Mouse (Mus musculus) ovary, adult 18-20 months (tissue): ENCODE results near the gene Pdzd7.

Source experiments
- DNase-seq: peaks from one replicate; pipeline ENCODE4 v3.0.0; 2022; ENCODE audit warnings: low spot score, mixed read lengths

Pdzd7 gene

DNA sequence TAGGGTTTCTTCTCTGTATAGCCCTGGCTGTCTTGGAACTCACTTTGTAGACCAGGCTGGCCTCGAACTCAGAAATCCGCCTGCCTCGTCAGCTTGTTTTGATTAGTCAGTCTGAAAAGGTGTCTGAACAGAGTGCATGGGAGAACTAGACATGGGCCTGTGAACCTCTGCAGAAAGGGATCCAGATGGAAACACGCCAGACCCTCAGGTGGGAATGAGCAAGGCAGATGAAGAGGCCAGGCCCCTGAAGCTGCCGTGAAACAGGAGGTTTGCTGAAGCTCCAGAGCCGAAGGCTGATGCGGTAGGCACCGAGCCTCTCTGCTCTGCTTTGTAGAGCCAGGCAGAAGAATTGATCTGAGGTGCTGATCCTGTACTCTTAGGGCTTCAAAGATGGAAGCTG is 33.3 kb downstream of the Pdzd7 start:
- no peak for DNase-seq

DNA sequence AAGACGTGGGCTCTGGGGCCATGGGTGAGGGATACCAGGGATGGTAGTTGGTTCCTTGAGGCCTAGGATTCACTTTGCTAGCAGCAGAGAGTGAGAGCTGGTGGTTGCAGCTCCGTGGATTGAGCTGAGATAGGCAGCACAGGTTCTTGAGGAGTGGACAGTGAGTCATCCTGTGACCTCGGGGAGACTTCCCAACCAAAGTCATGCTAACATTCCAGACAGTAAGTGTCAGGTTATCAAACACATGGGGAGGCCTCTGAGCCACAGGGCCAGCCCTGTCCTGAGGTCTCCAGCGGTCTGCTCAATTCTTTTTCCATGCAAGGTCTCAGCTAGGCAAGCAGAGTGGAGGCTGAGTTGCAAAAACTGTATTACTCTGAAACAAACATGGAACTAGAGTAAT is 34.9 kb downstream of the Pdzd7 start:
- no peak for DNase-seq

DNA sequence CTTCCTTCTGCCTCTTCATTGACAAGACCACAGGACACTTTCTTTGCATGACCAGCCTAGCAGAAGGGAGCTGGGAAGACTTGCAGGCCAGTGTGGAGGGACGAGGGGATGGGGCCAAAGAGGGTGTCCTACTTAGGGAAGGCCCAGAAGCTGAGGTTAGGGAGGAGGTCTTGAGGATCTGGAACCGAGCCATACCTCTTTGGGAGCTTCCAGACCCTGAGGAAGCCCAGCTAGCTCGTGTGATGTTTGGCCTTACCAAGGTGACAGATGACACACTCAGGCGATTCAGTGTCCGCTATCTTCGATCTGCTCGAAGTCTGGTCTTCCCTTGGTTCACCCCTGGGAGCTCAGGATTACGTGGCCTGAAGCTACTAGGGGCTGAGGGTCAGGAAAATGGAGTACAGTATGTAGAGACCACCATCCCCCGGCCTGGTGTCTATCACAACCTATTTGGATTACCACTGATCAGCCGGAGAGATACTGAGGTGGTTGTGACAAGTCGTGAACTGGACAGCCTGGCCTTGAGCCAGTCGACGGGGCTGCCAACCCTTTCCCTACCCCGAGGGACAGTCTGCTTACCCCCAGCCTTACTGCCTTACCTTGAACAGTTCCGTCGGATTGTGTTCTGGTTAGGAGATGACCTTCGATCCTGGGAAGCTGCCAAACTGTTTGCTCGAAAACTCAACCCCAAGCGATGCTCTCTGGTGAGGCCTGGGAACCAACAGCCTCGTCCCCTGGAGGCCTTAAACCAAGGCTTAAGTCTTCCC is 37.9 kb downstream of the Pdzd7 start:
- no peak for DNase-seq

DNA sequence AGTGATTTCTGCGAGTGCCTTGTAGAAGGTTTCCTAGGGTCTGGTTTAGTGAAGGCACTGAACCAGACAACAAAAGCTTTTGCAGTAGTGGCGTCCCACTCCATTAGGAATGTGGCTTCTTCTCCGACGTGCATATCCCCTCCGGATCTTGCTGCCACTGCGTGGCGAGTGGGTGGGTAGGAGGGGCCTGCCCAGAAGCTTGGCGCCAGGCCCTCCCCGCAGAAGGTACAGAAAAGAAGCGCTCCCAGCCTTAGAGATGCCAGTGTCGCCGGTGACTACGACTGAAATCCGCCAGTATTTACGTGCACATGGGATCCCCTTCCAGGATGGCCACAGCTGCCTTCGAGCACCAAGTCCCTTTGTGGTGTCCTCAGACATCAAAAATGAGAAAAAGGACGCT is 38.5 kb downstream of the Pdzd7 start:
- no peak for DNase-seq

DNA sequence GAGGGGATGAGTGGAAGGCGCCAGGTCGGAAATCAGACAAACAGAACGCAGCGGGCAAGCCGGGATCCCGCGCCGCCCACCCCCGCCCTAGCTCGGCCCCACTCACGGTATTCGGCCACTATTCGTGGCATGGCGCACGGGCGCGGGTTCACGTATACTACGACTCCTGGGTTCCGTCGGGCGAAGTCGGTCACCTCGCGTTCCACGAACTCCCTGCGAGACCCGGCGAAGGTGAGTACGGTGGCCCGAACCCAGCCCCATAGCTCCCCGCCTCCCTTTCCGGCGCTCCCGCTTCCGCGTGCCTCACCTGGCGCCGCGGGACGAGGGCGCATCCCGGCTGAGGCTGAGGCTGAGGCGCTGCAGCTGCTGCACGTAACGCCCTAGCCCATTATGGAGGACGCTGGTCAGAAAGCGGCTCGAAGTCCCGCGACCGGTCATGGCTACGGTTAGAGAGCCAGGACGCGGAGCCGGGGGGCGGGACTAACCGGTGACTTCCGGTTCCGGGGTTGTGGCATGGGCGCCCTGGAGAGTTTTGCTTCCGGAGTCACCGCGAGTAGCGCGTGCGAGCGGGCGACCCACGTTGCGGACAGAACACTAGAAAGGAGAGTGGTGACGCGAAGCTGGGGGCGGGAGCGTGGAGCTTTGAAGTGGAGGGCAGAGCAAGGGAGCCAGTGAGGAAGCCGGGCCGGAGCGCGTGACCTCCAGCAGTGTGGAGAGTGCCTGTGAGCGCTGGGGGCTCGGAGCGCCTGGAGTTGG is 39.4 kb downstream of the Pdzd7 start, which contains the start of gene Mrpl43:
Mrpl43 (minus strand) TSS at position 486 of the 756 bp plus-strand sequence.
- DNase-seq: peak; percentile 90

DNA sequence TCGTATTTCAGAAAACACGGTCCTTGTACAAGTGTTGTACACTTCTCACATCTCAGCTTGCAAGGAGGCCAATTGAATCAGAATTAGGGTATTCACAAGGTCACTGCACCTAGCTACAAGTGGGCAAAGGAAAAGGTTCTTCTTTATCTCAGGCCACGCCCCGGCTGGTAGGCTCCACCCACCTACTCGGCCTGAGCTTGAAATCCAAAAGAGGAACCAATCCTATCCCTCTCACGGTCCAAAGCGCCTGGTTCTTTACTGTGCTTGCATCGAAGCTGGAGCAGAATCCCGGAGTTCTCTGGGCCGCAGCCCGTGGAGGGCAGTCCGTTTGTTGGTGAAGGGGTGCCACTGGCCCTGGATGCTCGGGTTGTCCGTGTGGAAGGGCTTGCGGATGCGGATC is 40.1 kb downstream of the Pdzd7 start, which contains the start of gene Twnk:
Twnk (plus strand) TSS at position 220 of the 400 bp plus-strand sequence.
- DNase-seq: no peak

DNA sequence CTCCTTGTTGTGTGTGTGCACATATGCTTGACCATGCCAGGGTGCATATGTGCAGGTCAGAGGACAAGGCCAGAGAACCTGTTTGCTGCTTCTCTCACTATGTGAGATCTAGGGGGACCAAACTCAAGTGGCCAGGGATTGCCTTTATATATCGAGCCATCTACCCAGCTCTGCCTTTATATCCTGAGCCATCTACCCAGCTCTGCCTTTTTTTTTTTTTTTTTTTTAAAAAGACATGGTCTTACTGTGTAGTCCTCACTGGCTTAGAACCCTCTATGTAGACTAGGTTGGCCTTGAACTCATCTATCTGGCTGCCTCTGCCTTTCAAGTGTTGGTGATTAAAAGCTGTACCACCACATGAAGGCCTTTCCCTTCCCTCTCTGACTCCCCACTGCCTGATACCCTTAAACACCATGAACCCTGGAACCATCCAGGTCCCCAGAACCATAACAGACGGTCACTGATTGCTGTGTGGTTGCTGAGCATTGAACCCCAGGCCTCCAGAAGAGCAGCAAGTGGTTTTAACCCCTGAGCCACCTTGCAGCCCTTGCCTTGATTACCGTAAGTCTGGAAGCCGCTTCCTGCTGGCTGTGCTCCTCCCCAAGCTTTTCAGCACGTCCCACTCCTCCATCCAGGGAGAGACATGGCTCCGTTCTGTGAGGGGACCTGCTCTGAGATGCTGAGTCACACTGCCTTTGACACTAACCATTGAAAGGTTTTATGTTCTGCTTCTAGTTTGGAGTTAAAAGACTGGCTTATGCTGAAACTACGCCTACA is 41.6 kb downstream of the Pdzd7 start:
- no peak for DNase-seq

DNA sequence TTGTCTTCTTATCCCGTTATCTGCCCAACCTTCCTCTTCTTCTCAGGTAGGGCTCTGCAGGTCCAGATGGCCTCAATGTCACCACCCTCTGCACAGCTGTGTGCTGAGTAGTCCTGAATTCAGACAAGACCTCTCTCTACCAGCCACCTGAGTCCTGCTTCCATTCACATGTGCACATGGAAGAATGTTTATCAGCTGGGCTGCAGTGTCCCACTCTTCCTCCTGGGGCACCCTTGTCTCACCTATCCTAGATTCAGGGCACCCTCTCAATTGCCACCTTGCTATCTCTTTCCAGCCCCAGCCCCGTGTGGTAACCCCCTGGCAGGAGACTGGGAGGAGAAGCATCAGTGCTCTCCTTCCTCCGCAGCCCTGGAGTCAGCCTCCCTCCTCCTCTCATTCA is 43.2 kb downstream of the Pdzd7 start:
- DNase-seq: no peak

DNA sequence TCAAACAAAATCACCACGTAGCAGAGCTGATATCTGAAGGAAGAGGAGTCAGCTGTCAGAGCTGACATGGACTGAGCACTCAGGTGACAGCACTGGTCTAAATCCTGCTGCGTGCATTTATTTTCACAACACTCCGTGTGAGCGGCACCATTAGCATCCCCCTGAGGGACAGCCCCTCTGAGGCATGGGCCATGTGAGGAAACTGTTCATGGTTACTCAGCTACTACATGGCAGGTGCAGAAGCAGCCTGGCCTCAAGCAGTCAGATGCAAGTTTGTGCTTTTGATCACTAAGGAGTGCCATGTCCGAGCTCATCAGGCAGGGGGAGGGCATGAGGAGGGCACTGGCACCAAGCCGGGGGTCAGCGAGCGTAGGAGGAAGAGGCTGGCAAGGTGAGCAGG is 45.9 kb downstream of the Pdzd7 start:
- no peak for DNase-seq

DNA sequence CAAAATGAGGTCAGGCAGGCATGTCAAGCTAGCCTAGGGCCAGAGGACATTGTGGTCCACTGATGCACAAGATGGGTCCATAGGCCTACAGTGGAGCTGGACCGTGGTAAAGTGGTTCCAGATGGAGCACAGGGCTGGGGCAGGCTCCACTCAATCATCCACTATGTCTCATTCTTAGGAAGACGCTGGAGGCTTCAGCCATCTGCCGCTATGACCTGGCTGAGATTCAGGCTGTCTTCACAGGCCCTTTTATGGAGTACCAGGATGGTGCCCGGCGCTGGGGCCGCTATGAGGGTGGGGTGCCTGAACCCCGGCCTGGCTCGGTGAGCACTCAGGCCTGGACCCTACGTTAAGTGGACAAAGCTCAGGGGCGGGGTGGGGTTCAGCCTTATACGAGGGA is 47.7 kb downstream of the Pdzd7 start:
- no peak for DNase-seq

DNA sequence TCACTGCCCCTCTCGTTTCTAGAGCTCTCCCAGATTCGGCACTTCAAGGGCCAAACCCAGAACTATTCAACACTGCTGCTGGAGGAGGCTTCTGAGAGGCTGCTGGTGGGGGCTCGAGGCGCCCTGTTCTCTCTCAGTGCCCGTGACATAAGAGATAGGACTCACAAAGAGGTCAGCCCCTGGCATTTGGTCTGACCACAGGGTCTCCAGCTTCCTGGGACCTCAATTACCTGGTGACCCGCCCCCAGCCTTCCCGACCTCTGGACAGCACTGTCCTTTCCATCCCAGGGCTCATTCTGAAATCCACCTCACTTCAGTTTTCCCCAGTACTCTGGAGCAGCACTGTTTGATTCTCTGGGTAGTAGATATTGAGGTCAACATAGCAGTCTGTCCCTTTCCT is 52.8 kb downstream of the Pdzd7 start:
- no peak for DNase-seq

DNA sequence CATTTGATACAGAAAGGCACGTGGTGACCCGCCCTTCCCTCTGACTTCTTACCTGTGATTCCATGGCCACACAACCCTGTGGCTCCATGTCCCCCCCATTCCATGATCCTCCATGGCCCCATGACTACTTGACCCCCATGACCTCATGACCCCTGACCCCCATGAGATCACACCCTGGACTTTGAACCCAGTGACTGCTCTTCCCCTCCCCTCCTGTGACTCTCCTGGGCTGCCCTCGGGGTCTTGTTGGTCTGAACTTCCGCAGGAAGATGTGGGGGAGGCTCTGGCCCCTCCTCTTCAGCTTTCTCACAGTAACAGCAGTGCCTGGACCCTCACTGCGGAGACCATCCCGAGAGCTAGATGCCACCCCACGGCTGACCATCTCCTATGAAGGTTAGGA is 53.3 kb downstream of the Pdzd7 start:
- DNase-seq: no peak

DNA sequence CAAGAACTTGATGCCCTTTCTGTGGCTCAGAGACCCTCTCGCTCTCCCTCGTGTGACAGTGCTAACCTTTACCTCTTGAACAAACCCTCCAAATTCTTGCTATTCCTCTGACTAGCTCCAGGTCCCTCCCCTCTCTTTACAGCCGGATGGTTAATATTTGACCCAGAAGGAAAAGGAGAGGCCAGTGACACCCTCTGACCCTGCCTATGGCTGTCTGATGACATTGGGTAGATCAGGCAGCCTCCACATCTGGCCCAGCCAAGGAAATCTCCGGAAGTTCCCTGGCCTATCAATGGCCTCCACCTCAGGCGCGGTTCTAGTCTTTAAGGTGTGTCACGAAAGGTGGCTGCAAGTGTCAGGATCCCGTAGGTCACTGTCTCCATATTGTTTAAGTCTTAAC is 54.5 kb downstream of the Pdzd7 start:
- DNase-seq: no peak

DNA sequence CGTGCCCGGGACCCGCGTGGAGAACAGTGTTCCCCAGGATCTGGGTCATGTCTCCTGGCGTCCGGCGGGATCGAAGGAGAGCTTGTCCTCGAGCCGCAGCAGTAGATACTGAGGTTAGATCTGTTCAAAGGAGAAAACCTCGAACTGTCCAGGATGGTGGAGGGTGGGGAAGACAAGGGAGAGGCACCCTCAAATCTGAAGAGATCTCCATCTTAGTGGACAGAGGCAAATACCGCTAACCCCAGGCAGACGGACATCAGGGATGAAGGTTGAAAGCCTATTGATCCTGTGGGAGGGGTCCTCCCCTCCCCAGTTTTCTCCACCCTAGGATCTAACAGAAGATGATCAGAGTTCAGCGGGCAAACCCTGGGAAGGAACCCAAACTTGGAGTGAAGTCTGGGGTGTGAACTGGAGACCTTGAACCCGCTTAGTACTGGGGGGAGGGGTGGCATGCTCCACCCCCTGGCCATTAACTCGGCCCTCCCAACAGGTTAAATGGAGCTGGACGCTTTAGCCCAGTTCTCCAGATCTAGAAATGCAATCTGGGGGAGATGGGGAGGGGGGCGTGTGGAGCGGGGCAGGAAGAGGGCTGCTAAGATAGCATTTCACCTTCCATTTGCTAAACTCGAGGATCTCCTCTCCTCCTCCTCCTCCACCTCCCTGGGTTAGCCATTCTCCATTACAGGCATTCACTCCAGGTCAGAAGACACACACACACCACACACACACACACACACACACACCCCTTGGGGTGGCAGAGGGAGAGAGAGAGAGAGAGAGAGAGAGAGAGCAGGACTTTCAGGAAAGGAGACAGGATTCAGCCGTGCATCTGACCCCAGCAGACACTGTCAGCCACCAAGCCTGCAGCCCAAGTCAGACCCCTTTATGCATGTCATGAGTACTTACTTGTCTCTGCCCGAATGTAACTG is 55.7 kb downstream of the Pdzd7 start:
- DNase-seq: no peak

DNA sequence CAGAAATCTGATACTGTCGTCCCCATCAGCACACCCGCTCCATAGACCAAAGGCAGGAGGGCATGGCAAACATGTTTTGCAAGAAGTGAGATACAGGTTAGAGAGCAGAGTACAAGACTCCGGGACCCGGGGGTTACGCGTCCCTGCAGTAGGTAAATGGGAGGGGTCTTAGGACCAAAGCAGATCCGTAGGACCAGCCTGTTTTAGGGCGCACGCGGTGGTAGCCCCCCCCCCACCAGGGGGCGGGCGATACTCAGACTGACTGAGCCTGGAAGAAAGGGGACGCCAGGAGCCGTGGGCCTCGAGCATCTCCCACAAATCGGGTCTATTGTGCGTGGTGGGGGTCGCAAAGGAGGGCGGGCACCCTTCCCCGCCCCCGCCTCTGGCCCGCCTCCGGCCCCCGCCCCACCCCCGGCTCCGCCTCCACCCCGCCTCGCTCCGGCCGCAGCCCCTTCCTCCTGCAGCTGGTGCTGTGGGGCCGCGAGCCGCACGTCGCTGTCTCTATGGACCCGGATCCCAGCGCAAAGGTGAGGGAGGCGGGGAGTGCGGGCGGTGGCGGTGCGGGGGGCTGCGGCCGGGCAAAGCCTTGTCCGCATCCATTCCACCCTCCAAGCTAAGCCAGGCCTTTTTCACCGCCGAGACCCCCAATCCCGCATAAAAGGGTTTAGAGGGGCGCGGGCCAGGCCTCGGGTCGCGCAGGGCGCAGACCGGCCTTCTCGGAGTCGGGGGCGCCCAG is 56.5 kb downstream of the Pdzd7 start, which contains the start of gene Sema4g:
Sema4g (plus strand) TSS at position 271 of the 736 bp plus-strand sequence.
- DNase-seq: no peak

DNA sequence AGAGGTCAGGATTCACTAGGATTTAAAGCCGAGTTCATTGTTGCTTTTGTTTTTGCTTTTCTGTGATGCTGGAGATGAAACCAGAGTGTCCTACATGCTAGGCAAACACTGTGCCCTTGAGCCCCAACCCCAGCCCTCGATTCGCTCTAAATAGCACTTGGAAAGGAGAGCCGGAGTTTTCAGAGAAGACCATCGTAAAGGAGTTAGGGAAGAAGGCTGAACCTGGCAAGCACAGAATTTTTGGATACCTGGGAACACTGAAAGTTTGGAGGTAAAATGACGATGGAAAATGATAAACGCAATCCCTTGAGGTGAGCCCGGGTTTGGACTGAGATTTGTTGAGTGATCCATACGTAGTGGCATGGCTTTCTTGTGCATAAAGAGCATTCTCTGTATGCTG is 57.2 kb downstream of the Pdzd7 start:
- no peak for DNase-seq

DNA sequence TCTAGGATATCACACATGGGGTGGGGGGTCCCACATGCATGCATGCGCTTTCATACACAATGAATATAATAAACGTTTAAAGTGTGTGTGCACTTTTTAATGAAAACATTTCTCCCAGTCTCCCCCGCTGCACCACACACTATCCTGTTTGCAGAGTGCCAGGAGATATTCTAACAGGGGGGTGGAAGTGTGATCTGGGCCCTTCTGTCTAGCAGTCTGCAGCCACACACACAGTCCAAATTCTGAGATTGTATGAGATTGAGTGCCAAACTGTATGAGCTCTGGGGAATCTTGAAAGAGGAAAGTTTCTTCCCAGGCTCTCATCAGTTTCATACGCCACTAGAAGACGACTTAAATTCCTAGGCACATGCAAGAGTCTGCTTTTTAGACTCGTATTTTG is 57.7 kb downstream of the Pdzd7 start:
- no peak for DNase-seq

DNA sequence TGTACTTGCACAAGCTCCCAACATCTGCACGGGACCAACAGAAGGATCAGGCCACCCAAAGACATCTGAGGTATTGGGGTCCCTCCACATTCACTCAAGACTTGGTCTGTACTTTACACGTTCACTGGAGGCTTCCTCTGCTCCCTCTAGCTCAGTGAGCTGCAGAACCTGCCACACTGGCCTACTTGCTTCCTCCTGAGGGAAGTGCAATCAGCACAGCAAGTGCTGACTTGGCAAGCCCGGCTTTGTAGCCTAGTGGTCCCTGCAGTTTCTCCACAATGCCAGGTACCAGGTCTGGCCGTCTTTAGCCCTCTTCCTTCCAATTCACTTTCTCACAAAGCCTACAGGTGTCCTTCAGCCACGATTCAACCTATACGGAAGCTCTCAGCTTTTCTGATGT is 58.5 kb downstream of the Pdzd7 start:
- DNase-seq: no peak

DNA sequence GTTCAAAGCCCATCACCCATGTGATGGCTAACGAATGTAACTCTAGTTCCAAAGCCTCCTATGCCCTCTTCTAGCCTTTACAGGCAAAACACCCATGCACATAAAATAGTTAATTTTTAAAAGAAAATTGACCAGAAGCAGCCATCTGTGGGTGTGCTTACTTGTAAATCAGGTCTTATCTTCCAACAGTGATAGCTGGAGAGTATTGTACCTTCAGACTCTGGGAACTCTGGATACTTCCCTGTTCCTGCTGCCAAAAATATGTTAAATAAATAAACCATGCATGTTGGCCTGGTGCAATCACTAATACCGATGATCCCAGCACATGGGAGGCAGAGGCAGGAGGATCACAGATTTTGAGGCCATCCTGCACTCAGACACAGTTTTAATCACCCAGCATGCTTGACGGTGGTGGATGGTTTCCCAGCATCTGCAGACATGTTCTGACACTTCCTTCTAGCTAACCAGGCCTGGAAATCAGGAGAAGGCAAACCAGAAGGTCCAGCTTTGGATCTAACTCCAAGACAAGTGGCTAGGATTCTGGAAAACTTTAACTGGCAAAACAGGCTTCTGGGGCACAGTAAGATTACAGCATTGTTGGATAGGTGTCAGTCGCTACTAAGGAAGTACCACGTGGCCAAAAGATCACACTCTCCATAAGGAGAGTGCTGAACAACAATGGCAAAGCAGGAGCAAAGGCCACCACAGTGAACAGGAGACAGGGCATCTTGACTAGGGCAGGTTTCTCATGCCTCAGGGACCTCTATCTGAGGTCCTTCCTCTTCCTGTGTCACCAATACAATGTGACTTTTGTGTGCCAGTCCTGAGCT is 60.1 kb downstream of the Pdzd7 start:
- no peak for DNase-seq

DNA sequence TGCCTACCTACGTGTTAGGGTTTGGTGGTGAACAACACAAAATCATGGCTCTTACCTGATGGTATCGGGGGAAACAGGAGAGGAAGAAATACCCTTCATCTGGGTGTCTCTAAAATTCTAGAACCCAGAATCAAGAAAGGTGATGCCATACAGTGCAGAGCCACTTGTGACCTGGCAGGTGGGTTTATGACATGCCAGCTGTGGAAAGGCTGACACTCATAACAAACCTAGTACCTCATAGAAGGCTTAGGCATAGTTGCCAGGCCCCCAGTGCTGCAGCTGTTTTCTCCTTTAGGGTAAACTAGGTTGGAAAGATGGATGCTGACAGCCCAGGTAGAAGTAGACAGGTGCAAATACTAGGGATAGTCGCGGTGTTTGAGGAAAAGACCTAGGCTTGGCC is 61.1 kb downstream of the Pdzd7 start:
- DNase-seq: no peak
